Comparison of ENCODE assay signal across 8 mouse cellular contexts in genomic region chr6:49367159-49368054, GRCm38 (mm10). TPM values are rescaled to one million over a fixed set of nuclear protein-coding genes. Genes with fewer than 3 reads are reported as not detected.
A peak's percentile ranks its signal among the peaks of the same experiment; 100 is the strongest.
DNase-seq lines count a peak whose midpoint lies in the region; ATAC-seq lines count a peak whose summit lies in the region.

Gene Fam221a (plus strand): TSS chr6:49367739.

- H3K9ac ChIP-seq in embryonic facial prominence, embryonic 14.5 days (ENCODE audit: low read depth, low read length): peak within 1 kb of the TSS; percentile 72
- peak within 1 kb of the TSS; percentile 57 for H3K9ac ChIP-seq in kidney, embryonic 14.5 days (ENCODE audit: low read depth, low read length)
- peak within 1 kb of the TSS; percentile 61 for H3K9ac ChIP-seq in limb, embryonic 15.5 days

- peak within 1 kb of the TSS; percentile 80 for H3K27ac ChIP-seq in embryonic facial prominence, embryonic 14.5 days (replicated peaks; ENCODE audit: low read depth, low read length)
- H3K27ac ChIP-seq in kidney, embryonic 14.5 days (ENCODE audit: low read depth, low read length): peak within 1 kb of the TSS; percentile 8; the same call in 1 of the 2 replicates
- H3K27ac ChIP-seq in limb, embryonic 15.5 days: peak within 1 kb of the TSS; percentile 86

- H3K36me3 ChIP-seq in embryonic facial prominence, embryonic 14.5 days (ENCODE audit: control insufficient read depth, insufficient read depth, low read length): no peaks in the 10 kb centered on the region
- no peaks in the 10 kb centered on the region for H3K36me3 ChIP-seq in kidney, embryonic 14.5 days (ENCODE audit: control insufficient read depth, insufficient read depth, low read length)
- no peaks in the 10 kb centered on the region for H3K36me3 ChIP-seq in limb, embryonic 15.5 days

- H3K9me3 ChIP-seq in embryonic facial prominence, embryonic 14.5 days (ENCODE audit: control insufficient read depth, low read length): no peaks in the 10 kb centered on the region
- H3K9me3 ChIP-seq in kidney, embryonic 14.5 days (ENCODE audit: control insufficient read depth, low read length): no peaks in the 10 kb centered on the region
- H3K9me3 ChIP-seq in limb, embryonic 15.5 days: no peaks in the 10 kb centered on the region

- ATAC-seq in embryonic facial prominence, embryonic 14.5 days (ENCODE audit: low read depth): peak; percentile 97
- ATAC-seq in kidney, embryonic 14.5 days (ENCODE audit: low FRiP score, low TSS enrichment): peak; percentile 98
- peak; percentile 96 for ATAC-seq in limb, embryonic 15.5 days (ENCODE audit: insufficient number of reproducible peaks, low FRiP score, low TSS enrichment, low read depth)

- peaks cover 15% of the 10 kb centered on the region for H3K4me1 ChIP-seq in embryonic facial prominence, embryonic 14.5 days (ENCODE audit: control insufficient read depth, insufficient read depth, low read length)
- H3K4me1 ChIP-seq in kidney, embryonic 14.5 days (ENCODE audit: control insufficient read depth, insufficient read depth, low read length): no peaks in the 10 kb centered on the region
- H3K4me1 ChIP-seq in limb, embryonic 15.5 days: peaks cover 7% of the 10 kb centered on the region

- peak within 1 kb of the TSS; percentile 92 for H3K4me2 ChIP-seq in embryonic facial prominence, embryonic 14.5 days (ENCODE audit: low read depth, low read length)
- peak within 1 kb of the TSS; percentile 80 for H3K4me2 ChIP-seq in kidney, embryonic 14.5 days (replicated peaks; ENCODE audit: low read depth, low read length)
- H3K4me2 ChIP-seq in limb, embryonic 15.5 days: peak within 1 kb of the TSS; percentile 87

- H3K4me3 ChIP-seq in embryonic facial prominence, embryonic 14.5 days (ENCODE audit: low read depth, low read length): peak within 1 kb of the TSS; percentile 64
- peak within 1 kb of the TSS; percentile 55 for H3K4me3 ChIP-seq in kidney, embryonic 14.5 days (ENCODE audit: low read length)
- H3K4me3 ChIP-seq in limb, embryonic 15.5 days: peak within 1 kb of the TSS; percentile 66

- peak; percentile 64 for DNase-seq in 3T3-L1 (ENCODE audit: low read depth, low spot score)
- peak; percentile 52 to 70 for DNase-seq in adrenal gland, postnatal 4 days (ENCODE audit: low spot score in 2 of 2)
- peak; percentile 97 for DNase-seq in embryonic facial prominence, embryonic 14.5 days (ENCODE audit: low spot score)
- DNase-seq in heart, adult 9 months (ENCODE audit: low spot score in 2 of 2): peak; percentile 82 to 83
- DNase-seq in monocyte, adult 2 months (ENCODE audit: low read depth in 1 of 2, low spot score in 2 of 2): peak; percentile 28 to 53
- peak; percentile 87 to 88 for DNase-seq in spleen, postnatal 36 days (ENCODE audit: low spot score in 2 of 2)

- no peaks in the 10 kb centered on the region for H3K27me3 ChIP-seq in embryonic facial prominence, embryonic 14.5 days (replicated peaks; ENCODE audit: control insufficient read depth, insufficient read depth, low read length)
- no peaks in the 10 kb centered on the region for H3K27me3 ChIP-seq in kidney, embryonic 14.5 days (ENCODE audit: control insufficient read depth, insufficient read depth, low read length)
- no peaks in the 10 kb centered on the region for H3K27me3 ChIP-seq in limb, embryonic 15.5 days

- 4% methylated on average over 37 of the region's 49 CpGs for WGBS in embryonic facial prominence, embryonic 14.5 days
- 5% methylated on average over 47 of the region's 49 CpGs for WGBS in kidney, embryonic 14.5 days
- 3% methylated on average over 44 of the region's 49 CpGs for WGBS in limb, embryonic 15.5 days

RNA-seq across cellular contexts. Expression of gene Fam221a, which starts in this region (rescaled TPM):
- total RNA-seq in adrenal gland, postnatal 4 days (2021): 1 to 10 TPM; 7.1 to 7.5 TPM
- 7.2 and 10.2 TPM in 2 replicates for polyA plus RNA-seq in embryonic facial prominence, embryonic 14.5 days (2014; fragmentation: Nextera tagmentation; extraction: Ambion mirVana)
- polyA plus RNA-seq in kidney, embryonic 14.5 days (2014; fragmentation: Nextera tagmentation; extraction: Ambion mirVana): 7.0 and 7.5 TPM in 2 replicates
- polyA plus RNA-seq in limb, embryonic 15.5 days (2015; fragmentation: Nextera tagmentation; extraction: Ambion mirVana): 6.3 and 7.2 TPM in 2 replicates

Comparison
In these comparisons a context has a peak if more than half of its experiments do, and no peak if none do; other contexts are left out.
1. Peak in every context shown above with its lines: DNase-seq, ATAC-seq, H3K4me3 ChIP-seq and H3K27ac ChIP-seq.
2. DNase-seq: peak in every context shown above with its lines; median percentile 97 in embryonic facial prominence, embryonic 14.5 days; 88 in spleen, postnatal 36 days; 82 in heart, adult 9 months; 64 in 3T3-L1; 61 in adrenal gland, postnatal 4 days; 40 in monocyte, adult 2 months.
3. H3K27ac ChIP-seq: peak in every context shown above with its lines; median percentile 86 in limb, embryonic 15.5 days; 80 in embryonic facial prominence, embryonic 14.5 days; 8 in kidney, embryonic 14.5 days.